Mouse (Mus musculus): ENCODE measurements around the gene Stk4.

The Stk4 gene

DNA sequence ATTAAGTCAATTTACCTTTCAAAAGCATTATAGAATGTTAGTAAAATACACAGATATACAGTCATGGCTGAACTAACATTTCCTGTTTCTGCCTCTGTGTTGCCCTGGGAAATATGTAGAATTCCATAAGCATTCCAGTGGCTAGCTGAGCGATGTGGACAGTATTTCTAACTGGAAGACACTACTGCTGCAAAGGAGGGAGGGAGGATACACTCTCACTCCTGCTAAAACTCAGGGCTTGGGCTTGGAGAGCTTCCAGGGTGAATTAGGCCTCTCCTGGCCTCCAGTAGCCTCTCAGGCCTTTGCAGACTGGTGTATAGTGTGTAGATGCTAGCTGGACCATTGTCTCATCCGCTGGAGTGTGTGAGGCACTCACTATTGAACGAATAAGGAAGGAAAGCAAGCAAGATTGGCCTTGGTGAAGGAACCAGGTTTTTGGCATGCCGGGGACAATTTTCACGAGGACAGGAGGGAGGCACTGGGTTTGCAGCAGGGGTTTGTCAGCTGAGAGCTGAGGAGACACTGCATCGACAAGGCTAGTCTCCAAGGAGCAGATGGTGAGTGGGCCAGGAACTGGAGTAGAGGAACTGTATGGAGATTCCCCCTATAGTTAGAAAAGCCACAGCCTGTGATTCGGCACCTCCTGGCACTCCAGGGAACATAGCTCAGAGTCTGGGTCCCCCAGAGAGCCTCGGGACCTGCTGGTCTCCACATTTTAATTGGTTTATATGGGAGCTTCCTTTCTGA, 104.7 kb downstream of the Stk4 start:
- peak; percentile 83 for DNase-seq (ENCODE audit: low read depth, low spot score)

DNA sequence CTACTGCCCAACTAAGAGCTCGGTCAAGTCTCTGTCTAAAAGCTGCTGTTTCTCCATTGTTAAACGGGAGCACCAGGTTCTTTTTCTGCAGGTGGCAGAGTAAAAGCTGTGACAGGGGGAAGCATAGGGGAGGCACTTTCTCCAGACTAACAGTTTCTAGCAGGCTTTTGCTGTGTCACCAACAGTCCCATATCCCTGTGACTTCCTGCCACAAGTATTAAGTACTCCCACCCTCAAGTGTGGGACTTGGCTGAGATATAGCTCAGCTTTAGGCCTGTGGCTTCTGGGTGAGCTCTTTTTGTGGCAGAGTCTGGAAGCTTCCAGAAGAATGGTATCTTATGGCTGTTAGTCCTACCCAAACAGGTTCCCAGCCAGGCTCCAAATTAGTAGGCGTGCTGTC, 105.7 kb downstream of the Stk4 start:
- no peak for DNase-seq (ENCODE audit: low read depth, low spot score)

DNA sequence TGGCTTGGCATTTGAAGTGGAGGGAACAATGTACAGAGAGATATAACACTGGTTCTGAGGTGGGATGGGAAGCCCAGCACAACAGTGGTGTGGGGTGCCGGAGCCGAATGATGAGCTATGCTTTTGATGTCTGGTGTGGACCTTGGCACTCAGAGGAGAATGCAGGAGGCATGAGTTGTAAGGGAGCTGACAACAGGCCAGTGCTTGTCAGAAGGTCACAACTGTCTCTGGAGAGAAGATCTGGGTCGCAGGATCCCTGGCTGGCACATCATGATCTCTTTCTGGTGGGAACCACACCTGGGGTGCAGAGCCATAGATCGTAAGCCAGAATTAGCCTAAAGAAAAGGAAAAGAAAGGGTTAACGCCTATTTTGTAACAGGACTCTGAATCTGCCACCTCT, 107.7 kb downstream of the Stk4 start:
- DNase-seq (ENCODE audit: low read depth, low spot score), result no peak

DNA sequence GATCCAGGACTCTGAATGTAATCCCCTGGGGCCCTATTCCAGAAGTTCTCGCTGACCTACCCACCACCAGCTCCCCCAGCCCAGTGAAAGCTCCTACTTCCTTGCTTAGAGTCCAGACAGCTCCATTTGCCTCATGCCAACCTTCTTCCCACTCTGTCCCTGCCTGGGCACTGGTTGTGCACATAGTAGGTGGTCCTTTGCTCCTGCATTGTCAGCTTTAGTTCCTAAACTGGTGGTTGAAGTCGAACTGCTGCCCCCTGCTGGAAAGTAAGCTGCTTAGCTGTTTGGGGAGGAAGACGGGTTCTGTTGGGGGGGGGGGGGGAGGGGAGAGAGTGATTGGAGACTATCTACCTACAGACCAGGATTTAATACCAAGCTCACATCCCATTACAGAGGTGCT, 110.0 kb downstream of the Stk4 start:
- DNase-seq (ENCODE audit: low read depth, low spot score), result peak; percentile 27

DNA sequence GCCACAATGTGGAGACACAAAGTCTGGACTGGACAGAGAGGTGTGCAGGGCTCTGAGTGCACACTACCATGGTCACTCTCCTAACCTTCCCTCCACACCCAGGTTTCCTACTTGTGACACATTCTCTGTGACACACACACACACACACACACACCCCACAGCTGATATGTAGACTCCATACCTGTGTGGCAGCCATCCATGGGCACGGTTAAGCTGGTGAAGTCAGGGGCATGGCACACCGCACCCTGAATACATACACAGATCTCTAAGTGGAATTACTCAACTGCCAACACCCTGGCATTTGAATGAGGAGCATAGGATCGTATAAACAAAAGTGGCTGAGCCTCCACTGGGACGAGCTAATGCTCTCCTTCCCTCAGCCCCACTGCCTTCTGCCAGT, 110.6 kb downstream of the Stk4 start:
- no peak for DNase-seq (ENCODE audit: low read depth, low spot score)

DNA sequence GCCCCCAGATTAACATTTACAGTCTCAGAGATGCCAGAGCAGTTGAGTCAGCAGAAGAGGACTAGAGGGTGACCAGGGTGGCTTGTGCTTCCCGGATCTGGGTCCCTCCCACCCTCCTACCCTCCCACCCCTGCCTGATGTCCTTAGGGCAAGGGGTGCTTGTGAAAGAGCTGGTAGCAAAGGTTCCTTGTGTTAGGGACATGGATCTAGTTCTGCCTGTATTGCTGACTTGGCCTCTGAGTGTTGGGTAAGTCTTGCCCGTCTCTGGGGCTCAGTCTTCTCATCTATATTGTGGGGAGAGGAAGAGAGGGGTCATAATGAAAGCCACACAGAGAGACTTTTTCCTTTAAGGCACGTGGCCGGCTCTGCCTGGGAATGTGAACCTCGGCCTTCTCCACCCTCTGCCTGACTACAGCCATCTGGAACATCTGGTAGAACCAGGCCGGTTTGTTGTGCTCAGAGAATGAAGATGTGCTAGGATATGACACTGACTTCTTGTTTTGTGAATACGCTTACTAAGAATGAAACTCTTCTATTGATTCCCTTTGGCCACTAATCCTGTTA, 112.7 kb downstream of the Stk4 start, which contains the start of gene Wfdc5:
Gene Wfdc5 (minus strand): TSS at position 51 of the 564 bp plus-strand sequence.
- DNase-seq (ENCODE audit: low read depth, low spot score), result no peak

DNA sequence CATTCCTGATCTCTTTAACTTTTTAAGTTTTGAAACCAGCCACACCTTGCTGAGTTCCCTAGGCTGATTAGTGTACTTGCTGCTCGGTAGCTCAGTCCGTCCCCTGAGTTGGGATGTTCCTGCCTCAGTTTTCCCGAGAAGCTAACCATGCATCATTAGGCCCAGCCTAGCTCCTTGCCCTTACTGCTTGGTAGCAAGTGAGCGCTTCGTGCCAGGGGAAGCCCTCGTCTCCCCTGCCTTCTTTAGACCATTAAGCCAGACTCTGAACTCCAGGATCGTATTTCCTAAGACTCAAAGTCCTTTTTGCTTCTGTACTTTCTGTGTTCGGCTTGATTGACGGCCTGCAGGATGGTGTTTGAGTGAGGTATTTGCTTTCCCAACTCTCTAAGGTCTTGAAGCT, 113.2 kb downstream of the Stk4 start:
- no peak for DNase-seq (ENCODE audit: low read depth, low spot score)

DNA sequence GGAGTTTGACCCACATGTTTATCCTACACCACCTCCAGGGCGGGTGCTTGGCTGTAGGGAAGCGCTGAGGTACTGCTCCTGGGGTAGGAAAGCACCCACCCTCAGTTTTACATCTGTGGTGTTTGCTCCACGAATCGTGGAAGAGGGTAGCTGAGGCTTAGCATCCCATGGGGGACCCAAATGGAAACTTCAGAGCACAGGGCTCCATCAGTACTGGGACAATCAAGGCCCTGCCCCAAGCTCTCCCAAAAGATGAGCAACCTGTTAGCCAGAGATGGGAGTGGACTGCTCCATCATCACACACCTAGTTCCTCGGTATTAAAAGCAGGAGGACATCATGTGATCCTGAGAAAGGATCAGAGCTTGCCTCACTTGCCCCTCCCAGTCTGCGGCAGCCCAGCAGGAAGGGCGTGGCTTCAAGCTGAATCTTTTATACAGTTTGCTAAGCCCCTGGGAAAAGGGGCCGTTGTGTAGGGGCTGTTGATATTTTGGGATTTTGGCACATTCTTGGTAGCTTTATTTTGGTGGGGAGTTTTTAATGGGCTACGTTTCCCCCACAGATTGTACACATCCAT, 114.1 kb downstream of the Stk4 start:
- DNase-seq (ENCODE audit: low read depth, low spot score), result no peak

DNA sequence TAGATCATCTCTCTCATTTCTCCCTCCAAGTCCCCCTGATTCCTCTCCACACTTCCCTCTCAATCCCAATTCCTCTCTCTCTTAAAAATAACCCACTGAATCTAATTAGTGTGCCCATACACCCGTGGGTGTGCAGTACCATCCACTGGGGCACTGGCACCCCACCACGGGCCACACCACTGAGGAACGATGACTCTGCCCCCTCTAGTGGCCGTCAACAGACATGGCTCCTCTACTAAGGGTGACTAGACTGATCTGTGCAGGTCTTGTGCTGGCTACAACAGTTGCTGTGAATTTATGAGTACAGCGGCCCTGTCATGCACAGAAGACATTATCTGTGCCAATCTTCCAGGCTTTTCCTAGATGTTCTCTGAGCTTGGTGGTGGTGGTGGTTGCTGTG, 118.6 kb downstream of the Stk4 start:
- peak; percentile 47 for DNase-seq (ENCODE audit: low read depth, low spot score)

DNA sequence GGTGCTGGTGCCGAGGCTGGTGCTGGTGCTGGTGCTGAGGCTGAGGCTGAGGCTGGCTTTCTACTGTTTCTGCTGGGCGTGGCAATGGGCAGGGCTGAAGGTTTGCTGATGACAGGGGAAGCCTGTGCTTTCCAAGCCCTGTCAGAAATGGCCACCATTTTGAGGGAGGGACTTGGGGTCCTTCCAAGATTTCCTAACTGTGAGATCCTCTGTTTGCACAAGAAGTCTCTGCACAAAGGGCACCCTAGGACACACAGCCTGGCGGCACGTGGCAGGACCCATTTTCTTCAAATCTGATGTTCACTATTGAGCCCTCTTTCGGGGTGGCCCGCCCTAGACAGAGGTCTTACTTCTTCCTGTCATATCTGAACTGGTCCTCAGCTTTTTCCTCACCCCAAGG, 120.5 kb downstream of the Stk4 start, which contains the start of gene Wfdc12:
Gene Wfdc12 (minus strand): TSS at position 33 of the 400 bp plus-strand sequence.
- peak; percentile 27 for DNase-seq (ENCODE audit: low read depth, low spot score)

DNA sequence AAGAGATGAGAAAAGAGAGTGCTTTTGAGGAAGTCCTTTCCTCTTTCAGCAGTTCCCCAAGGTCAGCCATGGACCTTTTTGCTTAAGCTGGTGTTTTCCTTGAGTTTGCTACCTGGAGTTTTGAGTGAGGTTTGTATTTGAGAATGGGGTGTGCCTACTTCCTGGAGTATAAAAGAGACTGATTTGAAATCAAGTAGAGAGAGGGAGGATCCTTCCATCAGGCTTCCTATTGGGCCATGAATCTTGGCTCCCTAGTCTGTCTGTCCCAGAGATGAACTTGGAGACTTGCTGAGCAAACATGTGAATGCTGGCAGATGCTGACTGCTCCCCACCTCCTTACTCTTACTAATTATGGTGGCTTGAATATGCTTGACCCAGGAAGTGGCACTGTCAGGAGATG, 122.2 kb downstream of the Stk4 start:
- DNase-seq (ENCODE audit: low read depth, low spot score), result no peak

DNA sequence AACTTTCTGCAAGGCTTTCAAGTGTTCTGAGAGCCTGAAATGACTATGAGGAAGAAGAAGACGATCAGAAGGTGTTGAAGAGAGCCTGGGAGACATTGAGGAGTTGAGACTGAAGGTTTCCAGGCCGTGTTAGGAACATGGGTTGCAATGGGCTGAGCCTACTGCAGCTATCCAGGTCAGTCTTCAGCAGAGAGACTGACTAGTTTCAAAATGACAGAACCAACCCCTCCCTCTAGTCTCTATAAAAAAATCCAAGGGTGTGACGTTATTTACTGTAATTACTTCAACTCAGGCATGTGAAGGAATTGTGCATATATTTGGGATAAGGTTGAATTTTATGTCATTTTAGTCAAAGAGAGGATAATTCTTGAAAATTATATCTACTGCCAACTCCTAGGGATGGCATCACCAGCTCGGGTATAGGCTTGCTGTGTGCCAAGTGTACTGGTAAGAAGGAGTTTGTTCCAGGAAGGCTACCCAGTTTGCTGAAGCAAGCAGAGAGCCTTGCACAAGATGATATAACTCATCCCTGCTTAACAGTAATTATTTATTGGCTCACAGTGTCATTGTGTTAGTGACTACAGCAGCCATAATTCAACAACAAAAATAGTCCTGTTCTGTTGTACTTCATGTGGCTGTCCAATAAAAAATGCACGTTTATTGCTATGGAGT, 125.0 kb downstream of the Stk4 start:
- DNase-seq (ENCODE audit: low read depth, low spot score), result no peak

DNA sequence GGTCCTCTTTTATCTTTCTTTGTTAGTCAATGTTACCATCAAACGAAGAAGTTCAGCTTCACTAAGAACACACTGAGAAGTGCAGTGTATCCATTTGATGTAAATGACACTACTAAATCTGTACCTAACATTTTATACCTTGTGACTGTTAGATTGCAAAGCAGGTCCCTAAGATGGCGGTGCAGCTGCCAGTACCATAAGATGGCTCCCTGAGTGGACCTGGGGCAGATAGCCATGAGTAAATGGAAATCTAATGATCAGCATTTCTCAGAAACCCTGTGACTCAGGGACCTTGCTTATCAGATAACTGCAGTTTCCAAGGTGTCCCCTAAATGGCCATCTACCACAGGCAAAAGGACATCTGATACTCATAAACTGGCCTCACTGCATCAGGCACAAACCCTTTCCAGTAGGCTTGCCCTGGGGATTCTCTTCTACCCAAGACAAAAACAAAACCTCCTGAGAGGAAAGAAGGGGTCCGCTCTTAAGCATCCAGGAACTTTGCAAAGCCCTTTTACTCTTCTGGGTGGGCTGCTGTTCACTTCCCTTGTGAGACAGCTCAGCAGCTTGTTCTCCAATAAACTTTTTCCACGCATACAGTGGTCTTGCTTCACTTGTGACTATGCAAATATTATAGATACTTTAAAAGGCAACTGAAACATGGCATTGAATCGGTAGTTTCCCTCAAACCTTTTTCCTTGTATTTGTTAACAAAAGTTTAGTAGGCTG, 126.0 kb downstream of the Stk4 start:
- DNase-seq (ENCODE audit: low read depth, low spot score), result no peak

DNA sequence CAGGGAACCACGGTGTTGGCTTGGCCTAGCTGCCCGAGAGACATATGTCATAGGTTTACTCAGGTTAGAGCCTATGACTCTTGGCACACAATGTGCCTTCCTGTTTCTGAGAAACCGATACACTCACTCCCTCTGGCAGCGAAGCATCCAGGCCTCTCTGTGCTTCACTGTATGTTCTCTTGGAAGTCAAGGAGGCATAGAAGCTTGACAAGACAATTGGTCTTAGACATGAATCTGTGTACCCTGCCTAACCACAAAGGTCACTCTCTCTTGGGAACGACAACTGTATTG, 126.5 kb downstream of the Stk4 start:
- DNase-seq (ENCODE audit: low read depth, low spot score), result no peak

DNA sequence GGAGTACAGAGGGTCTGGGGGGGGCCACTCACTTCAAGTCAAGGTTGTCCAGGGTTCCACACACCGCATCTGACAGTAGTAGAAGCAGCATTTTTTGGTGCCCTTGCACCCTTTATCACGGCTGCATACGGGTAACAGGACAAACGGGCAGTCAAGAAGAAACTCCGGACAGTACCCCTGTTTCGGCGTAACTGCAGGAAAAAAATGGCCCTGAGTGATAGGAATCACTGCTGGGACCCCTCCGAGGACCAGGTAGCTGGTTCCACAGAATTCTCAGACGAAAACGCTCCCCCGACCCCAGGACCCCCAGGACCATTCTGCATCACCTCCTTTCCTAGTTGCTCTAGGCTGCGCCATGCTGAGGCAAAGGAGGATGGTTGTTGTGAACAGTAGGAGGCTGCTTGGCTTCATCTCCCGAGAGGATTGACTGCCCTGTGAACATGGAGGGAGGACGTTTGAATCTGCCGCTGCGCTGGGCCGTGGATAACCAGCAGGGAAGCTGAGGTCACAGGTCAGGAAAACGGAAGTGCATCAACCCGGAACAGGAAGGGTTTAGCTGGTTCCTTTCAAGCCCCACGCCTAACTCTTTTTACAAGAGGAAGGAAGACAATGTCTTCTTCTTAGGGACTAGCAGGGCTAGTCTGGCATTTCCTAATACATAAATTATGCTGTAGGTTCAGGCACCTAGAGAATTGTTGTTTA, 129.7 kb downstream of the Stk4 start, which contains the start of gene Wfdc15a:
Gene Wfdc15a (minus strand): TSS at position 505 of the 702 bp plus-strand sequence.
- DNase-seq (ENCODE audit: low read depth, low spot score), result no peak
